Mouse (Mus musculus): ENCODE measurements around the gene Gpx5. TPM values are rescaled to one million over a fixed set of nuclear protein-coding genes. Genes with fewer than 3 reads are reported as not detected.

The Gpx5 gene
- polyA plus RNA-seq, 1 experiment from 2014 or later = not detected

- ATAC-seq (ENCODE audit: low FRiP score, low TSS enrichment) = no peak
- H3K9me3 ChIP-seq (ENCODE audit: control insufficient read depth, low read length) = no peaks in the 10 kb centered on the region
- no peaks in the 10 kb centered on the region for H3K4me1 ChIP-seq (ENCODE audit: control insufficient read depth, insufficient read depth, low read length)
- H3K27me3 ChIP-seq (ENCODE audit: control insufficient read depth, insufficient read depth, low read length) = no peaks in the 10 kb centered on the region
- H3K4me3 ChIP-seq (replicated peaks; ENCODE audit: low read depth, low read length) = no peak overlapping the region
- H3K4me2 ChIP-seq (ENCODE audit: low read length) = no peak overlapping the region
- 88% methylated on average over 4 of the region's 4 CpGs for WGBS
- H3K36me3 ChIP-seq (ENCODE audit: control insufficient read depth, insufficient read depth, low read length) = no peaks in the 10 kb centered on the region
- no peak overlapping the region for H3K27ac ChIP-seq (replicated peaks; ENCODE audit: low read depth, low read length)
- DNase-seq = no peak
- no peak overlapping the region for H3K9ac ChIP-seq (replicated peaks; ENCODE audit: low read length)
These were observed 21.4 kb upstream of the Gpx5 start for GRCm38 (mm10) chr13:21313903-21314302.

GRCm38 (mm10) chr13:21312854-21313253 is 20.3 kb upstream of the Gpx5 start:
- WGBS = 40% methylated on average over 4 of the region's 5 CpGs
- ATAC-seq (ENCODE audit: low FRiP score, low TSS enrichment) = no peak

GRCm38 (mm10) chr13:21311926-21312325 is 19.4 kb upstream of the Gpx5 start, which contains the start of gene Gpx6:
Gene Gpx6, plus strand, starts transcription at chr13:21312125.
- no peak within 1 kb of the TSS for H3K27ac ChIP-seq (replicated peaks; ENCODE audit: low read depth, low read length)
- H3K4me3 ChIP-seq (replicated peaks; ENCODE audit: low read depth, low read length) = no peak within 1 kb of the TSS
- WGBS = 16% methylated on average over 3 of the region's 3 CpGs
- H3K4me2 ChIP-seq (ENCODE audit: low read length) = no peak within 1 kb of the TSS
- H3K27me3 ChIP-seq (ENCODE audit: control insufficient read depth, insufficient read depth, low read length) = no peaks in the 10 kb centered on the region
- H3K36me3 ChIP-seq (ENCODE audit: control insufficient read depth, insufficient read depth, low read length) = no peaks in the 10 kb centered on the region
- H3K4me1 ChIP-seq (ENCODE audit: control insufficient read depth, insufficient read depth, low read length) = no peaks in the 10 kb centered on the region
- no peak within 1 kb of the TSS for H3K9ac ChIP-seq (replicated peaks; ENCODE audit: low read length)
- DNase-seq = no peak
- no peaks in the 10 kb centered on the region for H3K9me3 ChIP-seq (ENCODE audit: control insufficient read depth, low read length)
- no peak for ATAC-seq (ENCODE audit: low FRiP score, low TSS enrichment)

More at GRCm38 (mm10) chr13:21312854-21313253, 20.3 kb upstream of the Gpx5 start:
- H3K4me2 ChIP-seq (ENCODE audit: low read length) = no peak overlapping the region
- no peaks in the 10 kb centered on the region for H3K4me1 ChIP-seq (ENCODE audit: control insufficient read depth, insufficient read depth, low read length)
- no peaks in the 10 kb centered on the region for H3K27me3 ChIP-seq (ENCODE audit: control insufficient read depth, insufficient read depth, low read length)
- no peak for DNase-seq
- H3K4me3 ChIP-seq (replicated peaks; ENCODE audit: low read depth, low read length) = no peak overlapping the region
- H3K36me3 ChIP-seq (ENCODE audit: control insufficient read depth, insufficient read depth, low read length) = no peaks in the 10 kb centered on the region
- H3K27ac ChIP-seq (replicated peaks; ENCODE audit: low read depth, low read length) = no peak overlapping the region
- H3K9ac ChIP-seq (replicated peaks; ENCODE audit: low read length) = no peak overlapping the region
- H3K9me3 ChIP-seq (ENCODE audit: control insufficient read depth, low read length) = no peaks in the 10 kb centered on the region

- Histone ChIP-seq H3K9ac (replicated peaks; ENCODE audit: low read length) (no peak overlapping the region), H3K4me1 (ENCODE audit: control insufficient read depth, insufficient read depth, low read length) (no peaks in the 10 kb centered on the region), H3K4me2 (ENCODE audit: low read length) (no peak overlapping the region), H3K27ac (replicated peaks; ENCODE audit: low read depth, low read length) (no peak overlapping the region), H3K4me3 (replicated peaks; ENCODE audit: low read depth, low read length) (no peak overlapping the region), H3K36me3 (ENCODE audit: control insufficient read depth, insufficient read depth, low read length) (no peaks in the 10 kb centered on the region), H3K27me3 (ENCODE audit: control insufficient read depth, insufficient read depth, low read length) (no peaks in the 10 kb centered on the region), H3K9me3 (ENCODE audit: control insufficient read depth, low read length) (no peaks in the 10 kb centered on the region)
- 78% methylated on average over 2 of the region's 2 CpGs for WGBS
- ATAC-seq (ENCODE audit: low FRiP score, low TSS enrichment) = no peak
- DNase-seq = no peak
These were observed 17.3 kb upstream of the Gpx5 start for GRCm38 (mm10) chr13:21309788-21310187.

- DNase-seq (no peak), ATAC-seq (ENCODE audit: low FRiP score, low TSS enrichment) (no peak)
- Histone ChIP-seq H3K27ac (replicated peaks; ENCODE audit: low read depth, low read length) (no peak overlapping the region), H3K9me3 (ENCODE audit: control insufficient read depth, low read length) (no peaks in the 10 kb centered on the region), H3K4me3 (replicated peaks; ENCODE audit: low read depth, low read length) (no peak overlapping the region), H3K27me3 (ENCODE audit: control insufficient read depth, insufficient read depth, low read length) (no peaks in the 10 kb centered on the region), H3K4me1 (ENCODE audit: control insufficient read depth, insufficient read depth, low read length) (no peaks in the 10 kb centered on the region), H3K36me3 (ENCODE audit: control insufficient read depth, insufficient read depth, low read length) (no peaks in the 10 kb centered on the region), H3K4me2 (ENCODE audit: low read length) (no peak overlapping the region), H3K9ac (replicated peaks; ENCODE audit: low read length) (no peak overlapping the region)
- WGBS = 77% methylated on average over 3 of the region's 3 CpGs
These were observed 12.0 kb upstream of the Gpx5 start for GRCm38 (mm10) chr13:21304483-21305066.

- Histone ChIP-seq H3K36me3 (ENCODE audit: control insufficient read depth, insufficient read depth, low read length) (no peaks in the 10 kb centered on the region), H3K9me3 (ENCODE audit: control insufficient read depth, low read length) (no peaks in the 10 kb centered on the region), H3K27me3 (ENCODE audit: control insufficient read depth, insufficient read depth, low read length) (no peaks in the 10 kb centered on the region), H3K4me3 (replicated peaks; ENCODE audit: low read depth, low read length) (no peak overlapping the region), H3K9ac (replicated peaks; ENCODE audit: low read length) (no peak overlapping the region), H3K27ac (replicated peaks; ENCODE audit: low read depth, low read length) (no peak overlapping the region), H3K4me2 (ENCODE audit: low read length) (no peak overlapping the region), H3K4me1 (ENCODE audit: control insufficient read depth, insufficient read depth, low read length) (no peaks in the 10 kb centered on the region)
- WGBS = 20% methylated on average over 3 of the region's 3 CpGs
- no peak for ATAC-seq (ENCODE audit: low FRiP score, low TSS enrichment)
- no peak for DNase-seq
These were observed 6.0 kb upstream of the Gpx5 start for GRCm38 (mm10) chr13:21298557-21298956.

GRCm38 (mm10) chr13:21279559-21279958 is 13.0 kb downstream of the Gpx5 start:
- Histone ChIP-seq H3K9me3 (ENCODE audit: control insufficient read depth, low read length) (no peaks in the 10 kb centered on the region), H3K9ac (replicated peaks; ENCODE audit: low read length) (peak overlapping the region; percentile 13; the same call in 1 of the 2 replicates), H3K4me1 (ENCODE audit: control insufficient read depth, insufficient read depth, low read length) (peaks cover 8% of the 10 kb centered on the region; the same call in 1 of the 2 replicates), H3K4me2 (ENCODE audit: low read length) (peak overlapping the region; percentile 63), H3K36me3 (ENCODE audit: control insufficient read depth, insufficient read depth, low read length) (no peaks in the 10 kb centered on the region), H3K27ac (replicated peaks; ENCODE audit: low read depth, low read length) (no peak overlapping the region), H3K4me3 (replicated peaks; ENCODE audit: low read depth, low read length) (peak overlapping the region; percentile 43), H3K27me3 (ENCODE audit: control insufficient read depth, insufficient read depth, low read length) (peaks cover 10% of the 10 kb centered on the region; the same call in 1 of the 2 replicates)
- WGBS = 1% methylated on average over 13 of the region's 13 CpGs
- ATAC-seq (ENCODE audit: low FRiP score, low TSS enrichment) = peak; percentile 72
- DNase-seq = peak; percentile 95

DNA sequence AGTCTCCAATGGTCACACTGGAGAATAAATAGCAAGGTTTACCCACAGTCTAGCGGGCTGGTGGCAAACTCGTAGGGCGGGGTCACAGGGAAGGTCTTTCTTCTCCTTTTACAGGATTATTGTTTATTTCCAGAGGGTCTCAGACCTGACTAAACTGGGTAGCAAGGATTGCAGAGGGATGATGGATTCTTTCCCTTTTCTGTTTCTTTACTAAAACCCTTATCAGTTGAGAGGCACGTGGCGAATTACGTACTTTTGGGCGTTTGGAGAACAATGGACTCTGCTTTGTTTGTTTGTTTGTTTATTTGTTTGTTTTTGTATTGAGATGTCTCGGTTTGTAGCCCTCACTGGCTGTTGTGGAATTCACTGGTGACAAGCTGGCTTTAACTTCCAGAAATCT is 13.5 kb downstream of the Gpx5 start:
- H3K9me3 ChIP-seq (ENCODE audit: control insufficient read depth, low read length) = no peaks in the 10 kb centered on the region
- peak overlapping the region; percentile 13; the same call in 1 of the 2 replicates for H3K9ac ChIP-seq (replicated peaks; ENCODE audit: low read length)
- H3K4me3 ChIP-seq (replicated peaks; ENCODE audit: low read depth, low read length) = peak overlapping the region; percentile 43
- peaks cover 10% of the 10 kb centered on the region; the same call in 1 of the 2 replicates for H3K27me3 ChIP-seq (ENCODE audit: control insufficient read depth, insufficient read depth, low read length)
- peak; percentile 0; the same call in 1 of the 2 replicates for ATAC-seq (ENCODE audit: low FRiP score, low TSS enrichment)
- H3K4me1 ChIP-seq (ENCODE audit: control insufficient read depth, insufficient read depth, low read length) = peaks cover 8% of the 10 kb centered on the region; the same call in 1 of the 2 replicates
- WGBS = 7% methylated on average over 8 of the region's 8 CpGs
- H3K27ac ChIP-seq (replicated peaks; ENCODE audit: low read depth, low read length) = no peak overlapping the region
- no peak for DNase-seq
- no peaks in the 10 kb centered on the region for H3K36me3 ChIP-seq (ENCODE audit: control insufficient read depth, insufficient read depth, low read length)
- peak overlapping the region; percentile 63 for H3K4me2 ChIP-seq (ENCODE audit: low read length)

DNA sequence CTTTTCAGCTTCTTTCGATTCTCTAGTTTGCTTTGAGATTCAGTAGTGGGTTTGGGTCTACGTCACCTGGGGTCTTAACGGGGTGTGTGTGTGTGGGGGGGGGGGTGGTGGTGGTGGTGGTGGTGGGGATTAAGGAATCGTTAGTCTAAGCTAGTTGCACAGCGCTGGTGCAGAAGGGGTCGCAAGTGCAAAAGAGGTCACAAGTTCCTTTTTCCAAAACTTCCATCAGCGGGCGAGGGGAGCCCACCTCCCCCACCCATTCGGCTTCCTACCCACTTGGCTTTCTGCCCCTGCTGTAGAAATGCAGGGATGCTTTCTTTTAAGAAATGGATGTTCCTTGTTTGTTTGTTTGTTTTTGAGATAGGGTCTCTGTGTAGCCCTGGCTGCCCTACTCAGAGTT is 16.0 kb downstream of the Gpx5 start:
- no peak overlapping the region for H3K27ac ChIP-seq (replicated peaks; ENCODE audit: low read depth, low read length)
- peaks cover 10% of the 10 kb centered on the region; the same call in 1 of the 2 replicates for H3K27me3 ChIP-seq (ENCODE audit: control insufficient read depth, insufficient read depth, low read length)
- H3K36me3 ChIP-seq (ENCODE audit: control insufficient read depth, insufficient read depth, low read length) = no peaks in the 10 kb centered on the region
- peak overlapping the region; percentile 59 for H3K9ac ChIP-seq (replicated peaks; ENCODE audit: low read length)
- ATAC-seq (ENCODE audit: low FRiP score, low TSS enrichment) (no peak), DNase-seq (no peak)
- H3K4me2 ChIP-seq (ENCODE audit: low read length) = peak overlapping the region; percentile 71
- 2% methylated on average over 9 of the region's 9 CpGs for WGBS
- H3K4me1 ChIP-seq (ENCODE audit: control insufficient read depth, insufficient read depth, low read length) = peaks cover 8% of the 10 kb centered on the region; the same call in 1 of the 2 replicates
- no peaks in the 10 kb centered on the region for H3K9me3 ChIP-seq (ENCODE audit: control insufficient read depth, low read length)
- peak overlapping the region; percentile 63 for H3K4me3 ChIP-seq (replicated peaks; ENCODE audit: low read depth, low read length)
